Mouse (Mus musculus) adrenal gland, postnatal 10 days (tissue): ENCODE data around the gene Olfr986. TPM values are rescaled to one million over a fixed set of nuclear protein-coding genes. Genes with fewer than 3 reads are reported as not detected.
"Not testable (repeated sequence)": the region's sequence is repeated elsewhere in the genome, so short reads cannot be mapped to it uniquely, and the experiment has no call there.

Source experiments
- DNase-seq: peaks from one replicate; pipeline ENCODE4 v3.0.0; 2021; ENCODE audit warnings: mixed read lengths
- long read RNA-seq, 2 experiments: library from polyadenylated mRNA; stranded (forward); transcript quantifications; one replicate each; pipeline ENCODE4 v2.0.0; 2021
- total RNA-seq, 2 experiments: library from RNA; stranded (reverse); gene quantifications; 2 replicates each; pipeline ENCODE4 v1.2.3; 2021

Gene Olfr986
- not detected for total RNA-seq
- long read RNA-seq, experiment 1 = 0 reads
- long read RNA-seq, experiment 2 = 0 reads

- DNase-seq = no peak
Measured at GRCm38 (mm10) chr9:40180620-40181019, at the start of gene Olfr986. Gene Olfr986, plus strand, starts transcription at chr9:40180920.

DNA sequence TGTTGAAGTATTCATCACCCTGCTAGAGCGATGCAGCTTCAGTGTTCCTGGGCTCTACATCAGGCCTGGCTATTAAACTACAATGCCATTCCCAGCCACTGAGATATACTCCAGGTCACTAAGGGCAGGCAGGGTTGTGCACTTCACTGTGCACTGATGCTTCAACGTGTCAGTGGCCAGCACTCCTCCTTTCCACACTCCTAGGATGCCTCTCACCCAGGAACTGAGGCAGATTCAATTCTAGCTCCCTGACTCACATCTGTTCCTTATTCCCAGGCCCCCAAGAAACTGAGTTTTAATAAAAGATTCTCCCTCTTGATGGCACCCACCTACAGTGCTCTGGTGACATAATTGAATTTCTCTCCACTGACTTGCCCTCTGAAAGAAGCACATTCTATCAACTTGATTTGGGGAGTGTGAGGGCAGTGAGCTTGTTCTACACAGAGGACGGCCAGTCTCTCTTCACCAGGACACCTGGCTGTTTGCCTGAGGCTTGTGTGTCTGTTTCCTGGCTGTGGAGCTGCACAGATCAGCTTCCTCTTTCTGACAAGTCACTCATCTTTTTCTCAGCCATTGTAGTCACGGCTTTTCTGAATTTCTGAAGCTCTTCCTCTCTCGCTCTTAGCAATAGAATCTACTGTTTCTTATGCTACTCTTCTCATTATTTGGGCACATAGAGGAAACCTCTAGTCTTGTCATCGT lies 43.6 kb upstream of the Olfr986 start:
- no peak for DNase-seq

GRCm38 (mm10) chr9:40139484-40139883 lies 41.2 kb upstream of the Olfr986 start:
- no peak for DNase-seq

DNA sequence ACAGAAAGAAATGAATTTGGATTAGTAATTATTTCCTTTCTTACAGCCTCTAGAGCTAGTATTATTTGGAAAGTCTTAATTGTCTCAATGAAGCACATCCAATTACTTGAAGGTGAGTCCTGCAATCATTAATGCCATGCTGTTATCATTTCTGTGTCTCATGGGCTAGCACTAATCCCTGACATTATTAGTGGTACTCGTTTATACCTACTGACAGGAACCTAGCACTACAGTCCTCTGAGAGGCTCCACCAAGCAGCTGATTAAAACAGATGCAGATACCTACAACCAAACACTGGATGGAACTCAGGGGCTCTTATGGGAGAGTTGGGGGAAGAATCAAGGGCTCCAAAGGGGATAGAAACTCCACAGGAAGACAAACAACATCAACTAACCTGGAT lies 39.2 kb upstream of the Olfr986 start:
- no peak for DNase-seq

DNA sequence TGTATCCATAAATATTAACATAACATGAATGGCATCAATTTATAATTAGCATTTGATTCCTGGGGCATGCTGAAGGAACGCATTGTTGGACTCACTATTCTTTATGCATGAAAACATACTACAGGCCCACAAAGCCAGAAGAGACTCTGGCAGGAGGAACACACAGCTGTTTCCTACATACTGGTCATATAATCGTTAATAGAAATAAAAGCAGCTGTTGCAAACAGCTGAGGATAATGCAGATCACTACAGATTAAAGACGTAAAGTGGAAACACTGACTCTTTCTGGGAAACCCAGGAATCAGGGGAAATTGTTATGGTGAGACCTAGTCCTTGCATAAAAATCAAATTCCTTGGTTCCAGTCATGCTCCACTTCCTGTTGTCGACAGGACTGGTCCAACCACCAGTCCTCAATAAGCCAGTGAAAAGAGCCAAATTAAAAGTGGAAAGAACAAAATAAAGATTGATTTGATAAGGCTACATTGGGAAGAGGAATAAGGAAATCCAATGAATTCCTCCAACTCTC lies 25.5 kb upstream of the Olfr986 start:
- no peak for DNase-seq

DNA sequence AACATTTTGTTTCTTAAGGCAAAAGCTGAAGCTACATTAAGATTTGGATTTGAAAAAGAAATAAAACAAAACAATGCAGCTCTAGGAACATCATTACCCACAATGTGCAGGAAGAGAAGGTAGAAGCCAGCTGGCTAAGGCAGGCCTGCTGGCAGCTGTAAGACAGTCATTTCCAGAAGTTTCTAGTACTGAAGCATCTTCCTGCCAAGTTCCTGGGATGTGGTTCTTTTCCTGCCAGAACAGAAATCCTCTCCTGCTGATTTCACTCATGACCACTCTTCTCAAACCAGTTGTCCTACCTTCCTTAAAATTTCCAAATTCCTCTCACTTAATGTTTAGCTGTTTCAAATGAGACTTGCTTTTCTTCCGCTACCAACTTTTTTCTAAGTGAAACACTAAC lies 14.3 kb upstream of the Olfr986 start:
- no peak for DNase-seq

- no peak for DNase-seq
Measured at GRCm38 (mm10) chr9:40177017-40177416, 3.7 kb upstream of the Olfr986 start.

DNA sequence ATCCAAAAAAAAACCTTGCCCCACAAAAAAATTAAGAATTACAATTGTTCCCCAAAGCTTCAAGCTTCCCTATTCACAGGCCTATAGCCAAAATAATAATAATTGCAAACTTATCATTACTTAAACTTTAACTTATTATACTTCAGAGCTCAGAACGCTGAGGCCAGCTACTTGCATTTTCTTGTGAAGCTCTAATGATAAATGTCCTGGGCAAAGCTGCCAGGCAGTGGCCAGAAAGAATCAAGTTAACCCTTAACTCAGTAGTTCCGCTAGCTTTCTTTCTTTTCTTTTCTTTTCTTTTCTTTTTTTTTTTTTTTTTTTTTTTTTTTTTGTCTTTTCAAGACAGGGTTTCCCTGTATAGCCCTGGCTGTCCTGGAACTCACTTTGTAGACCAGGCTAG lies 4.4 kb downstream of the Olfr986 start:
- DNase-seq = not testable (repeated sequence)

DNA sequence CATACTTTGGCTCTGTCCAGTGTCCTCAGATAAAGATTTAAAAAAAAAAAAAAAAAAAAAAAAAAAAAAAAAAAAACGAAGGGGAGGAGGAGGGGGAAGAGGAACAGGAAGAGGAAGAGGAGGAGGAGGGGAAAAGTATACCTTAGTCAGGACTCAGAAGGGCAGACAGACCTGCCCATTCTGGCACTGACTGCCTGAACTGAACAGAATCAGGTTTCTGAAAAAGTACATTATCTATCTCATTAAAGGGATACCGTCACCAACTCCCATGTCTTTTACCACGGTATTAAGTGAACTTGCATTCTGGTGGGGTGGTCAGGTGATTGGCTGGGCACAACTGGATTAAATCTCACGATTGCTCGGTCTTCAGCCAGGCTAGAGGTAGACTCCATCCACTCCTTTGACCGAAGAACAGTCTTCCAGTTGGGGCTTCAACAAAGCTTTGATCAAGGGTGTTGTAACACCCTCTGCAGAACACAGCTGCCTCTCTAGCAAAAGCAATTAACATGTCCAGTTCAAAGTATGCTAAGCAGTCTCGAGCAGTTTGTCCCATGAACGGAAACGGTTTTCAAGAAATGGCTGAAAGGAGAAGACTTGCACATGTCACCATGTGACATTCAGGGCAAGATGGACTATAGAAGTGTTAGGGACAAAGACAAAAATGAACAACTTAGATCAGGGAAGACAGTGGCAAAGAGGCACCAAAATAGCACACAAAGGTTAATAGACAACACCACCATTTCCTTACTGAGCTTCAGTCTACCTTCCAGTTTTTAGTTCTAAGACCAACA lies 10.6 kb downstream of the Olfr986 start:
- no peak for DNase-seq

DNA sequence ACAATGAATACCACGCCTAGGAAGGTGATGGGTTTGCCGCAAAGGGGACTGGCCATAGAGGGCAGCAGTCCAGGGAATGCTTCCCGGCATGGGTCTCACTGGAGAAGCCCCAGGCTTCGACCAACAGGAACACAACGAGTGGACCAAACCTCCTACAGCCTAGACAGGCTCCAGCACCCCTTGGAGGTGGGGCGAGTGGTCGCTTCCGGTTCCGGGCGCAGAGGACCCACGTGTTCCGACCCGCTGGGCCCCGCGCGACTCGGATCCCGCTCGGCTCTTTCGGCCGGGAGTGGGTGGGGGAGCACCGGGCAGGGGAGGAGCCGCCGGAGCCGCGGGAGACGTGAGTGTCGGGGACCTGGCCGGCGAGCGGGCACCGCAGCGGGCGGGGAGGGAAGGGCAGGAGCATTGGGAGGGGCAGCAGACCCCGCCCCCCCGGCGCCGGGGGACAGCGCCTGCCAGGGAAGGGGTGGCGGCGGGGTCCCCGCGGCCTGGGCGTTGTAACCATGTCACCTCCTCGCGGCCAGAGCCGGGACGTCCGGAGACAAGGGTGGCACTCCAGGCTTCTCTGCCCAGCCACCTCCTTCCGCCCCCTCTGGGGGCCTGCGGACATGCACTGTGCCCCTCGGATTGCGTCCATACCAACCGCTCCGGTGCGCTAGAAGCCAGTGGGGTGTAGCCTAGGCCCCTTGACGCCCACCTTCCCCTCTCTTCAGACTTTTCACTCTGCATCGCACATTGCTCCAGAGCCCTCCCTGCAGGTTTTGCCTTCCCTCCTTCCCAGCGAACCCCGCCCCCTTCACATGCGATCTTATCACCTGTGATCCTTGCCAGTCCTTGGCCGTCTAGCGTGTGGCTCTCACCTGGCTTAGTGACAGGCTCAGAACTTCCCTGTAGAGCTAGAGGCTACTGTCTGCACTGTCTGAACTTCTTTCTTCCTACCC lies 11.6 kb downstream of the Olfr986 start, which contains the start of gene Zfp202:
TSS of gene Zfp202 (plus strand) at position 219 of the 941 bp plus-strand sequence.
- peak; percentile 93 for DNase-seq

GRCm38 (mm10) chr9:40195981-40196380 lies 15.3 kb downstream of the Olfr986 start:
- peak; percentile 74 for DNase-seq

- no peak for DNase-seq
Measured at GRCm38 (mm10) chr9:40206546-40206950, 25.8 kb downstream of the Olfr986 start.

GRCm38 (mm10) chr9:40210744-40211143 lies 30.0 kb downstream of the Olfr986 start:
- DNase-seq = no peak

DNA sequence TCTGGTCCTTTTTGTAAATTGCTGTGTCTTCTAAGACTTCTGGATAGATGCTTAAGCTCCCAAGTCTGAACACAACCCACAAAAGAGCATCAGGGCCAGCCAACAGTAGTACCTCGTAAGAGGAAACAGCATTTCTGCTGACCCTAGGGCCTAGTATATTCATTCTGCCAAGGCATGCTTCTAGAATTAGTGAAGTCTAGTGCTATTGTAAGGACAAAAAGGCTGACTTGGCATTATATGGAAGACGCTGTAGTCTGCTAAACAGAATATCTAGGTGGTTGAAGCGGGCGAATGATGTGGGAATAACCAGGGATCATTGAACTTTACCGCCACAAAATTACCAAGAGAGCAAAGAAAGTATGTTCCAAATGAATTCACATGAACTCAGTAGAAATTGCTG lies 33.3 kb downstream of the Olfr986 start:
- no peak for DNase-seq

DNA sequence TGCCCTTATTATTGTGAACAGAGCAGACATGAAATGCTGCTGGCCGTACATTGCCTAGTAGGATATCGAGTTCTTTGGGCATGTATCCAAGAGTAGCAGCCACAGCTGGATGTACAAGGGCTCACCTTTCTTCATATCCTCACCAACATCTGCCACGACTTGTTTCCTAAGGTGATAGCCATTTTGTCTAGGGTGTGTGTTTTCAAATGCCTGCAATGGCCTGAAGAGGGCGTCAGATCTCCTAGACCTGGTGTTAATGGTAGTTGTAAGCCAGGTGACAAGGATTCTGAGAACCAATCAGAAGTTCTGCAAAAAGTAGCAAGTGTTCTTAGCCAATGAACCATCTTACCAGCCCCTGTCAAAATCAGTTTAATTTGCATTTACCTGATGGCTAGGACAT lies 35.9 kb downstream of the Olfr986 start:
- no peak for DNase-seq

GRCm38 (mm10) chr9:40224289-40224688 lies 43.6 kb downstream of the Olfr986 start:
- no peak for DNase-seq

DNA sequence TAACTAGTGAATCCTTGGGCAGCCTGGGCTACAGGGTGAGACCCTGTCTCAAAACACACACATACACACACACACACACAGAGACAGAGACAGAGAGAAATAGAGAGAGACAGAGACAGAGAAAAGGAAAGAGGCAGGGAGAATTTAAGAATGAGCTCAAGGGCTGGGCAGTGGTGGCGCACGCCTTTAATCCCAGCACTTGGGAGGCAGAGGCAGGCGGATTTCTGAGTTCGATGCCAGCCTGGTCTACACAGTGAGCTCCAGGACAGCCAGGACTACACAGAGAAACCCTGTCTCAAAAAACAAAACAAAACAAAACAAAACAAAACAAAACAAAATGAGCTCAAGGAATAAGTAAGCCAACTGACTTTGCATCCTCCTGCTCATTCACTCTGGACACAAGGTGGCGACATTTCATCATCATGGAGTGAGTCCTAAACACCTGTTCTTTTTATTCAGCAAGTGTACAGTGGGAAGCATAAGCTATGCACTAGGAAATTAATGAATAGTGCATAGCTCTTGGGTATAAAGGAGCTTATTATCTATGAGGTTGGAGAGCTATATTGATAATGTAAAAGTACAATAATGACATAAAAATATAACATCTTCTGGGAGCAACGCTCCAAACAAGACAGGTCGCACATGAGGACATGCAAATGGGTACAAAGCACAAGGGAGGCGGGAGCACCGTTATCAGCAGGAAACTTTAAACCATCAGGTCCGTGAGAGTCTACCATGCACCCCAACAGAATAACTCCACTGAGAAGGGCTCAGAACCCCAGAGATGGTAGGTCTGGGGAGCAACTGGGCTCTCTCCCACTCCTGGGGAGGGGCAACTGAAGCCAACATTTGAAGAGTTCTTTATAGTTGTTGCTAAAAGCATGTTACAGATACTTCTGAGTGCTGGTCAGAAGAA lies 47.4 kb downstream of the Olfr986 start:
- DNase-seq = peak; percentile 48

GRCm38 (mm10) chr9:40228804-40229331 lies 48.1 kb downstream of the Olfr986 start:
- no peak for DNase-seq

DNA sequence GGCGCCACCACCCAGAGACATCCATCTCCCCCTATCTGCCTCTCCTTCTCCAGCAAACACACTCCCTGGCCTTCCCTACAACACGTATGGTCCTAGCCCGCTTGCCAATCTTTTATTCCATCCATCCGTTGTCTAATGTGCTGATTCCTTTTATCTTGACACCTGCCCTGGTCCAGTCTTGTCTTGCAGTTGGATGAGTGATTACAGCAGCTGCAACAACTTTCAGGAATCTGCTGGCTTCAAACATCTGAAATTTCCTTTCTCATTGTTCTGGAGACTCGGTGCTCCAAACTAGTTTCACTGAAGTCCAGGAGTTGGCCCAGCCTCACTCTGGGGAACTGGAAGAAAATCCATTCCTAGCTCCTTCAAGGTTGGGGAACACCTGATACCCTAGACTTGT lies 48.8 kb downstream of the Olfr986 start:
- no peak for DNase-seq

DNA sequence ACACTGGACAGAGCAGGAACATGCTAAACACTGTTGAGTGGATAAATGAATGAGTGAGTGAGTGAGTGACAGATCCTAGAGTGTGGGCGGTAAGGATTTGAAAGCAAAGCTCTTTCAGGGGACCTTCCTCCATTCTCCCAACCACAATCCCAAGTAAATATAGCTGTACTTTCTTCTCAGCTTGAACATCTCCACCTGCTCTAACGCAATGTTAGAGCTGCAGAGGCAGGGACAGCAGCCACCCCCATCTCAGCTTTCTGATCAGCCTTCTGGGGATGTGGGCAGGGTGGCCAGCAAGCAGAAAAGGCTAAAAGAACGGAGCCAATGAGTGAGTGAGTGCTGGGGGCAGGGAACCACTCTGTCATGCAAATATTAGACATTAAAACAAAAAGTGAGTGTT lies 50.3 kb downstream of the Olfr986 start:
- no peak for DNase-seq
